Comparison of ENCODE assay signal across 7 mouse cellular contexts in genomic region chr10:7590234-7590689, GRCm38 (mm10). TPM values are rescaled to one million over a fixed set of nuclear protein-coding genes. Genes with fewer than 3 reads are reported as not detected.
DNase-seq lines count a peak whose midpoint lies in the region; ATAC-seq lines count a peak whose summit lies in the region.

No protein-coding gene starts in this region.

- H3K27me3 ChIP-seq in forebrain, embryonic 12.5 days, result peaks cover 20% of the 10 kb centered on the region; the same call in 1 of the 2 replicates
- peaks cover 33% of the 10 kb centered on the region for H3K27me3 ChIP-seq in liver, embryonic 12.5 days (replicated peaks)

- H3K36me3 ChIP-seq in forebrain, embryonic 12.5 days (replicated peaks), result no peaks in the 10 kb centered on the region
- no peaks in the 10 kb centered on the region for H3K36me3 ChIP-seq in liver, embryonic 12.5 days

- peak overlapping the region; percentile 99 for H3K4me2 ChIP-seq in forebrain, embryonic 12.5 days
- peak overlapping the region; percentile 98 for H3K4me2 ChIP-seq in liver, embryonic 12.5 days

- peak overlapping the region; percentile 78 for H3K4me3 ChIP-seq in forebrain, embryonic 12.5 days (replicated peaks)
- peak overlapping the region; percentile 70 for H3K4me3 ChIP-seq in liver, embryonic 12.5 days

- DNase-seq in left cerebral cortex, adult 18-20 months (ENCODE audit: low spot score in 2 of 2), result peak; percentile 36 to 45
- DNase-seq in left cerebral cortex, adult 9 months (ENCODE audit: low spot score in 2 of 2), result no peak
- peak; percentile 12 for DNase-seq in yolk sac, embryonic 10.5 days (ENCODE audit: low spot score)
- DNase-seq in adrenal gland, postnatal 36 days, result no peak

- H3K4me1 ChIP-seq in forebrain, embryonic 12.5 days, result peaks cover 20% of the 10 kb centered on the region
- H3K4me1 ChIP-seq in liver, embryonic 12.5 days, result peaks cover 18% of the 10 kb centered on the region

- peak overlapping the region; percentile 88 for H3K9ac ChIP-seq in forebrain, embryonic 12.5 days
- peak overlapping the region; percentile 55 for H3K9ac ChIP-seq in liver, embryonic 12.5 days

- peak; percentile 8 for ATAC-seq in activated CD4-positive, CD25-positive, alpha-beta regulatory T cell, adult 4 months
- peak; percentile 36; the same call in 1 of the 2 replicates for ATAC-seq in forebrain, embryonic 12.5 days (ENCODE audit: low FRiP score)
- ATAC-seq in liver, embryonic 12.5 days, result no peak

- H3K9me3 ChIP-seq in forebrain, embryonic 12.5 days, result no peaks in the 10 kb centered on the region
- H3K9me3 ChIP-seq in liver, embryonic 12.5 days (replicated peaks), result no peaks in the 10 kb centered on the region

- H3K27ac ChIP-seq in forebrain, embryonic 12.5 days, result peak overlapping the region; percentile 81
- no peak overlapping the region for H3K27ac ChIP-seq in liver, embryonic 12.5 days

- WGBS in forebrain, embryonic 12.5 days, result under 1% methylated on average over 52 of the region's 54 CpGs
- WGBS in liver, embryonic 12.5 days (ENCODE audit: insufficient replicate concordance), result under 1% methylated on average over 54 of the region's 54 CpGs

RNA-seq across cellular contexts. Expression of gene Lrp11, which starts 0.7 kb away (rescaled TPM):
- 100 to 1,000 TPM; 154 to 165 TPM for total RNA-seq in left cerebral cortex, adult 18-20 months (2021)
- polyA plus RNA-seq in activated CD4-positive, CD25-positive, alpha-beta regulatory T cell, adult 4 months (2017; shearing (Covaris generic)), result under 1 TPM; 0.33 to 0.36 TPM
- 20.1 and 25.7 TPM in 2 replicates for polyA plus RNA-seq in forebrain, embryonic 12.5 days (2016; fragmentation: Nextera tagmentation; extraction: Ambion mirVana)
- polyA plus RNA-seq in liver, embryonic 12.5 days (2016; fragmentation: Nextera tagmentation; extraction: Ambion mirVana), result 1.6 and 1.8 TPM in 2 replicates
- total RNA-seq in adrenal gland, postnatal 36 days (2021), result 10 to 100 TPM; 15.2 to 16.2 TPM

Comparison
In these comparisons a context has a peak if more than half of its experiments do, and no peak if none do; other contexts are left out.
1. DNase-seq: peak in left cerebral cortex, adult 18-20 months (2 of 2) and yolk sac, embryonic 10.5 days (single experiment); none in left cerebral cortex, adult 9 months (0 of 2) and adrenal gland, postnatal 36 days (0 of 2).